Mouse (Mus musculus) ES-Bruce4 (cell line): ENCODE measurements around the gene Ppih.

Experiments used
- CTCF ChIP-seq: IDR thresholded peaks from one replicate; pipeline ENCODE4 v1.8.1; 2011; ENCODE audit warnings: low read depth, low read length
- EP300 ChIP-seq: IDR thresholded peaks from 2 replicates; pipeline ENCODE4 v1.6.1; 2011; ENCODE audit warnings: low read depth, low read length; ENCODE audit not compliant: insufficient read depth
- POLR2A ChIP-seq: IDR thresholded peaks from one replicate; pipeline ENCODE4 v1.8.1; 2011; ENCODE audit warnings: low read length; ENCODE audit not compliant: insufficient read depth

GRCm38 (mm10) chr4:119300761-119301160 is 19.6 kb downstream of the Ppih start:
- no peak for TF ChIP-seq CTCF
- TF ChIP-seq POLR2A: no peak
- TF ChIP-seq EP300: no peak
